Mouse (Mus musculus): ENCODE data around the gene Ube2cbp. TPM values are rescaled to one million over a fixed set of nuclear protein-coding genes. Genes with fewer than 3 reads are reported as not detected.

Gene Ube2cbp
- polyA plus RNA-seq, 1 experiment: 7.7 TPM

DNA sequence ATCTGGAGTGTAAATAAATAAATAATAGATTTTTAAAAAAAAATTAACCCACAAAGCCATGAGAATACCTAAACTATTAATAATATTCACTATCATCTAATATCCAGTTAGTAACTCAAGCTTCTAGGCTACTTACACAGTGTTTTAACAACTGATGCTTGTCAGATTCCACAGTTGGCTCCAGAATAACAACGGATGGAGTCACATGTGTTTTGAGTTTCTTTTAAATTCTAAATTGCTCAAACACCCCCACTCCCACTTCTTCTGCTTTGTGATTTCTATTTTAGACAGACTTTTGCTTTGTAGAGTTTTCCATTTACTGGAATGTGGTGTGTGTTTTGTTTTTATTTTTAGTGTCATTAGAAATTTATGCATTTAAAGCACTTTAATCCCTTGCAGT is 140.0 kb downstream of the Ube2cbp start:
- Histone ChIP-seq H3K79me3 (ENCODE audit: low read depth) (no peaks in the 10 kb centered on the region), H3K79me2 (ENCODE audit: control insufficient read depth, insufficient read depth) (no peaks in the 10 kb centered on the region), H3ac (ENCODE audit: control insufficient read depth, insufficient read length, low read depth) (no peak overlapping the region), H3K4me3 (ENCODE audit: insufficient read depth, poor library complexity, severe bottlenecking) (no peak overlapping the region), H3K27me3 (ENCODE audit: control insufficient read depth, insufficient read depth, insufficient read length) (no peaks in the 10 kb centered on the region), H3K36me3 (ENCODE audit: control insufficient read depth, insufficient read depth) (no peaks in the 10 kb centered on the region)
- TF ChIP-seq MAX (IDR thresholded peaks at IDR 0.05): no peak
- TF ChIP-seq FOSL1 (IDR thresholded peaks at IDR 0.05; ENCODE audit: insufficient read depth, low read length, poor library complexity, severe bottlenecking): no peak
- TF ChIP-seq USF1 (IDR thresholded peaks at IDR 0.05; ENCODE audit: low read depth): no peak
- no peak for TF ChIP-seq CTCF (IDR thresholded peaks at IDR 0.05; ENCODE audit: control insufficient read depth, insufficient read depth, insufficient read length)
- no peak for TF ChIP-seq MYOG (IDR thresholded peaks at IDR 0.05; ENCODE audit: control insufficient read depth, extremely low read depth, insufficient read length)
- no peak for TF ChIP-seq MYOD1 (IDR thresholded peaks at IDR 0.05; ENCODE audit: control insufficient read depth, insufficient read length, low read depth)
- TF ChIP-seq CEBPB (IDR thresholded peaks at IDR 0.05; ENCODE audit: low read depth): no peak

DNA sequence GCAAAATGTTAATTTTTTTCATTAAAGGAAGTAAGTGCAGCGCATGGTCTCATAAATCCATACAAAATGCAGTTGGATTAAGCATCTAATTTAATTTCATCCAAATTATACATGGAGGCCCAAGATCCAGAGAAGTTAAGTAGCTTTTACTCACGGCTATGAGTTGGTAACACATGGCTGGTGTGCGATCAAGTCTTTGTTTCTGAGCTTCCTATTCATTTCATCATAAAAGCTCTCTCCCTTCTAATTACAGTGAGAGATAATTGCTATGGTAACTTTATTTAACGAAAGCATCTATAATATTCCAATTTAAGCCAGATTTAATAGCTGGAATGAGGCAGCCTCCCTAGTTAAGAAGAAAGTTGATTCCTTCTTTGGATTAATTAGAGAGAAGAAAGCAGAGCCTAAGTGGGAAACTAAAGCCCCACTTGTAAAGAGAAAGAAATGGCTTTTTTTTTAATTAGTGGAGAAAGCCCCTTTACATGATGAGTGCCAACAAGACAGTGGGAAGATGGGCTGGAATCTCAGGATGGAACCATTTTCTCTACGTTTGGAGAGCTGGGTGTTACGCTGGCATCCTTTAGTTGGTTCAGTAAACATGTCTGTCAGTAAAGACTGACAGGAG is 145.1 kb downstream of the Ube2cbp start:
- H3K36me3 ChIP-seq (ENCODE audit: control insufficient read depth, insufficient read depth): no peaks in the 10 kb centered on the region
- no peaks in the 10 kb centered on the region for H3K79me3 ChIP-seq (ENCODE audit: low read depth)
- H3ac ChIP-seq (ENCODE audit: control insufficient read depth, insufficient read length, low read depth): no peak overlapping the region
- no peak overlapping the region for H3K4me3 ChIP-seq (ENCODE audit: insufficient read depth, poor library complexity, severe bottlenecking)
- TF ChIP-seq CTCF (IDR thresholded peaks at IDR 0.05; ENCODE audit: control insufficient read depth, insufficient read depth, insufficient read length): no peak
- no peak for TF ChIP-seq FOSL1 (IDR thresholded peaks at IDR 0.05; ENCODE audit: insufficient read depth, low read length, poor library complexity, severe bottlenecking)
- TF ChIP-seq USF1 (IDR thresholded peaks at IDR 0.05; ENCODE audit: low read depth): no peak
- TF ChIP-seq MYOG (IDR thresholded peaks at IDR 0.05; ENCODE audit: control insufficient read depth, extremely low read depth, insufficient read length): no peak
- no peak for TF ChIP-seq MAX (IDR thresholded peaks at IDR 0.05)
- TF ChIP-seq CEBPB (IDR thresholded peaks at IDR 0.05; ENCODE audit: low read depth): no peak
- no peak for TF ChIP-seq MYOD1 (IDR thresholded peaks at IDR 0.05; ENCODE audit: control insufficient read depth, insufficient read length, low read depth)
- H3K27me3 ChIP-seq (ENCODE audit: control insufficient read depth, insufficient read depth, insufficient read length): no peaks in the 10 kb centered on the region
- no peaks in the 10 kb centered on the region for H3K79me2 ChIP-seq (ENCODE audit: control insufficient read depth, insufficient read depth)

DNA sequence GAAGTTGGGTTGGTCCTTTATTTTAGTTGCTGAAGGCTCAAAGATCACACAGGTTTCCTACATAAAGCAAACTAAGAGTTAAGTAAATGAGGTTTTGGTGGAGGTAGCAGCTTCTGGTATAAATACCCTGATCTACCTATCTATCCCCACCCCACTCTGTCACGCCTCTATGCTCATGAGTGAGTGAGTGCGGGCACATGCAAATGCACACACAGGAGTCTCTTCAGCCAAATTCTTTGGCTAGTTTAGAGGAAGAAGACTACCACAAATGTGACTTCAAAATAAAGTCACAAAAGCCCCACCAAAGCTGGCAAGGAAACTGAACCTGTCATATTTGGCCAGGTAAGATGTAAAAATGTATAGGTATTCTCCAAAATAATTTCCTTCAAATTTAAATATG is 149.1 kb downstream of the Ube2cbp start:
- Histone ChIP-seq H3ac (ENCODE audit: control insufficient read depth, insufficient read length, low read depth) (no peak overlapping the region), H3K36me3 (ENCODE audit: control insufficient read depth, insufficient read depth) (no peaks in the 10 kb centered on the region), H3K4me3 (ENCODE audit: insufficient read depth, poor library complexity, severe bottlenecking) (no peak overlapping the region), H3K79me3 (ENCODE audit: low read depth) (no peaks in the 10 kb centered on the region), H3K79me2 (ENCODE audit: control insufficient read depth, insufficient read depth) (no peaks in the 10 kb centered on the region), H3K27me3 (ENCODE audit: control insufficient read depth, insufficient read depth, insufficient read length) (no peaks in the 10 kb centered on the region)
- no peak for TF ChIP-seq MAX (IDR thresholded peaks at IDR 0.05)
- no peak for TF ChIP-seq MYOD1 (IDR thresholded peaks at IDR 0.05; ENCODE audit: control insufficient read depth, insufficient read length, low read depth)
- no peak for TF ChIP-seq MYOG (IDR thresholded peaks at IDR 0.05; ENCODE audit: control insufficient read depth, extremely low read depth, insufficient read length)
- TF ChIP-seq FOSL1 (IDR thresholded peaks at IDR 0.05; ENCODE audit: insufficient read depth, low read length, poor library complexity, severe bottlenecking): no peak
- no peak for TF ChIP-seq USF1 (IDR thresholded peaks at IDR 0.05; ENCODE audit: low read depth)
- TF ChIP-seq CTCF (IDR thresholded peaks at IDR 0.05; ENCODE audit: control insufficient read depth, insufficient read depth, insufficient read length): no peak
- TF ChIP-seq CEBPB (IDR thresholded peaks at IDR 0.05; ENCODE audit: low read depth): no peak

DNA sequence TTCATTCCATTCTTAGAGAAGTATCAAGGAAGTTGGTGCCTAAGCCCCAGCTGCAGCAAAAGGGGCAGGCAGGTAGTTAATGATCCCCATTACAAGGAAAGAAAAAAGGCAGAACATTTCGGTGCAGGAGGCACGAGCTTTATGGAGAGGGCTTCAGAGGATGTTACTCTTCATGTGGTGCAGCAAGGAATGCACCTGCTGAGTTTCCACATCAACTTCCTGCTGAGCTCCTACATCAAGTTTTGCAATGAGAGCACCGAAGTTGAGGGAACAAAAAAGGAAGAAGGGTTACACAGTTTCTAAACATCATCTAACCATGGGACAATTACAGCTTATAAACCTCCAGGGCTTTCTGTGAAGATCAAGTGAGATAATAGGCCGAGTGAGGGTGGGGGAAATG is 156.1 kb downstream of the Ube2cbp start:
- H3K79me3 ChIP-seq (ENCODE audit: low read depth): no peaks in the 10 kb centered on the region
- no peaks in the 10 kb centered on the region for H3K27me3 ChIP-seq (ENCODE audit: control insufficient read depth, insufficient read depth, insufficient read length)
- H3ac ChIP-seq (ENCODE audit: control insufficient read depth, insufficient read length, low read depth): no peak overlapping the region
- H3K4me3 ChIP-seq (ENCODE audit: insufficient read depth, poor library complexity, severe bottlenecking): no peak overlapping the region
- no peaks in the 10 kb centered on the region for H3K79me2 ChIP-seq (ENCODE audit: control insufficient read depth, insufficient read depth)
- no peak for TF ChIP-seq MYOG (IDR thresholded peaks at IDR 0.05; ENCODE audit: control insufficient read depth, extremely low read depth, insufficient read length)
- TF ChIP-seq MAX (IDR thresholded peaks at IDR 0.05): no peak
- H3K36me3 ChIP-seq (ENCODE audit: control insufficient read depth, insufficient read depth): no peaks in the 10 kb centered on the region

DNA sequence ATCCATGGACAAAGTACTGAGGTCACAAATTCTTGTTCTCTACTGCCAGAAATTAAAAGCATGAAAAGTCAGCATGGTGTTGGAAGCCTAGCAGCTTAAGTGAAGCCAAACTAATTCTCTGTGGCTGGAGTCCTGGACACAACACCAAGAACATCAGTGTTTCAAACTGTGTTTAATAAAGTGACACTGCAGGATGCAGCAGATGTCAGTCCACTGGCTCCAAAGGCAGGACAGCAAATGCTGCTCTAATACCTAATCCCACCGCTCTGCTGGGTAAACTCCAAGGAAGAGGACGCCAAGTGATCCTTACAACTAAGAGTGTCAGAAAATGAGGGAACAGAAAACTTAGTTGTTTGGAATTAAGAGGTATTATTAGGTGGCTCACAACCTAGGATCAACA is 158.2 kb downstream of the Ube2cbp start:
- H3K36me3 ChIP-seq (ENCODE audit: control insufficient read depth, insufficient read depth): no peaks in the 10 kb centered on the region
- no peaks in the 10 kb centered on the region for H3K27me3 ChIP-seq (ENCODE audit: control insufficient read depth, insufficient read depth, insufficient read length)
- no peak overlapping the region for H3ac ChIP-seq (ENCODE audit: control insufficient read depth, insufficient read length, low read depth)
- H3K79me3 ChIP-seq (ENCODE audit: low read depth): no peaks in the 10 kb centered on the region
- H3K79me2 ChIP-seq (ENCODE audit: control insufficient read depth, insufficient read depth): no peaks in the 10 kb centered on the region
- TF ChIP-seq FOSL1 (IDR thresholded peaks at IDR 0.05; ENCODE audit: insufficient read depth, low read length, poor library complexity, severe bottlenecking) (no peak), CTCF (IDR thresholded peaks at IDR 0.05; ENCODE audit: control insufficient read depth, insufficient read depth, insufficient read length) (no peak), MAX (IDR thresholded peaks at IDR 0.05) (no peak), USF1 (IDR thresholded peaks at IDR 0.05; ENCODE audit: low read depth) (no peak), CEBPB (IDR thresholded peaks at IDR 0.05; ENCODE audit: low read depth) (no peak), MYOD1 (IDR thresholded peaks at IDR 0.05; ENCODE audit: control insufficient read depth, insufficient read length, low read depth) (no peak), MYOG (IDR thresholded peaks at IDR 0.05; ENCODE audit: control insufficient read depth, extremely low read depth, insufficient read length) (no peak)
- H3K4me3 ChIP-seq (ENCODE audit: insufficient read depth, poor library complexity, severe bottlenecking): no peak overlapping the region

DNA sequence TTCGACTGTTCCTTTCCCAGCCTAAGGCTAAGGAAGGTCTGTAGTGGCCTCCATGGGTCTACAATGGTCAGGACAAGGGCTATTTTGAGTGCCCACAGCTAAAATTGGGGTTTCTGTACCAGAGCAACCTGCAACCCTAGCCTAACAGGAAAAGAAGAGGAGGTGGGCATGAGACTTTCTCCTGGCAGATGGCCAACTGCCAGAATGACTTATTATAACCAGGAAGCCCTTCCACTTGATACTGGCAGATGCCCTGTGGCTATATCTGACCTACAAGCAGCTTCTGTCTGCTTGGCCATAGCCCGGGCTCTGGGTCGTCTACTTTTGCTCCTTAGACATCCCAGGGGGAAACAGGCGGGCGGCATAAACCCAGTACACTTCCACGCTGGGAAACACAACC is 163.3 kb downstream of the Ube2cbp start:
- no peak overlapping the region for H3ac ChIP-seq (ENCODE audit: control insufficient read depth, insufficient read length, low read depth)
- H3K36me3 ChIP-seq (ENCODE audit: control insufficient read depth, insufficient read depth): no peaks in the 10 kb centered on the region
- H3K79me3 ChIP-seq (ENCODE audit: low read depth): no peaks in the 10 kb centered on the region
- H3K27me3 ChIP-seq (ENCODE audit: control insufficient read depth, insufficient read depth, insufficient read length): no peaks in the 10 kb centered on the region
- TF ChIP-seq MYOD1 (IDR thresholded peaks at IDR 0.05; ENCODE audit: control insufficient read depth, insufficient read length, low read depth) (no peak), FOSL1 (IDR thresholded peaks at IDR 0.05; ENCODE audit: insufficient read depth, low read length, poor library complexity, severe bottlenecking) (no peak), CTCF (IDR thresholded peaks at IDR 0.05; ENCODE audit: control insufficient read depth, insufficient read depth, insufficient read length) (no peak), MAX (IDR thresholded peaks at IDR 0.05) (no peak), MYOG (IDR thresholded peaks at IDR 0.05; ENCODE audit: control insufficient read depth, extremely low read depth, insufficient read length) (no peak), USF1 (IDR thresholded peaks at IDR 0.05; ENCODE audit: low read depth) (no peak), CEBPB (IDR thresholded peaks at IDR 0.05; ENCODE audit: low read depth) (no peak)
- no peak overlapping the region for H3K4me3 ChIP-seq (ENCODE audit: insufficient read depth, poor library complexity, severe bottlenecking)
- no peaks in the 10 kb centered on the region for H3K79me2 ChIP-seq (ENCODE audit: control insufficient read depth, insufficient read depth)
